Mouse (Mus musculus) left cerebral cortex, postnatal 10 days (tissue): ENCODE measurements around the gene Lamp2. TPM values are rescaled to one million over a fixed set of nuclear protein-coding genes. Genes with fewer than 3 reads are reported as not detected.
A peak's percentile ranks its signal among the peaks of the same experiment; 100 is the strongest.
"Not testable (repeated sequence)": the region's sequence is repeated elsewhere in the genome, so short reads cannot be mapped to it uniquely, and the experiment has no call there.

Source experiments
- DNase-seq, 2 experiments: peaks; one replicate each; pipeline ENCODE4 v3.0.0; 2021 to 2022; ENCODE audit warnings: low spot score in 2 of 2, mixed read lengths in 1 of 2; ENCODE audit errors: extremely low spot score in 1 of 2
- intact Hi-C: fragments of 180-260 bp; cut with DNase I; formaldehyde crosslinking; loops from one replicate; pipeline ENCODE4 v1.15.1; 2025
- total RNA-seq, 2 experiments: library from RNA; stranded (reverse); gene quantifications; 2 replicates each; pipeline ENCODE4 v1.2.3; 2021

Lamp2 gene
- 10 to 100 TPM; 51.0 to 59.0 TPM for total RNA-seq

DNA sequence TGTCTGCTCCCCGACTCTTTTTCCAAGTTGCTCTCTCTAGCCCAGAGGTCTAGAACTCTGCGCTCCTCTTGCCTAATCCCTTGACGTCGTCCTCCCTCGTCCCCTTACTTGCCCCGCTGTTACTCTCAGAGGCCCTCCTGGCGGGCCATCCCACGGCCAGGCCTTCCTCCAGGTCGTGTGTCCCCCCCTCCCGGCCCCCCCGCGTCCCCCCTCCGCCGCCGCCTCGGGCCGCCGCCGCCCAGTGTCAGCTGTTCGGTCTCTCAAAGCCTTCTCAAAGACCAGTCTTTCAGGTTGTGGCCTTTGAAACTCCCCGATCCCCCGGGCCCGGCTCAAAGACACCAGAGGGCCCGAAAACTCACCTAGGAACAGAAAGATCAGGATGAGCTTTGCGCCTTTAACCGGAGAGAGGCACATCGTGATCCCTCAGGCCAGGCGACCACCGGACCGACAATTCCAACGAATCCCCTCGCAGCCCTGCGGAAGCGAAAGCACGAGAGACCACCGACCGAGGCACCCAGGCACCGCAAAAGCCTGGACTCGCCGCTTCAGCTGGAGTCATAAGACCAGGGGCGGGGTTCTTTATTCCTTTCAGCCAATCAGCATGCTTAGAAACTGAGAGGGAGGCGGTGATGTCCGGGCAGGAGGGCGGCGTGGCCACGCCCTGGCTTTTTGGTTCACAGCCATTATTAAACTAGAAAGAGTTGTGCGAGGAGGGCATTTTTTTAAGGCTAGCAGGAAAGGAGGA lies at the start of gene Lamp2:
TSS of gene Lamp2 (minus strand) at position 565 of the 745 bp plus-strand sequence.
- peak; percentile 80 to 85 for DNase-seq
- intact Hi-C loops: no loop called here

DNA sequence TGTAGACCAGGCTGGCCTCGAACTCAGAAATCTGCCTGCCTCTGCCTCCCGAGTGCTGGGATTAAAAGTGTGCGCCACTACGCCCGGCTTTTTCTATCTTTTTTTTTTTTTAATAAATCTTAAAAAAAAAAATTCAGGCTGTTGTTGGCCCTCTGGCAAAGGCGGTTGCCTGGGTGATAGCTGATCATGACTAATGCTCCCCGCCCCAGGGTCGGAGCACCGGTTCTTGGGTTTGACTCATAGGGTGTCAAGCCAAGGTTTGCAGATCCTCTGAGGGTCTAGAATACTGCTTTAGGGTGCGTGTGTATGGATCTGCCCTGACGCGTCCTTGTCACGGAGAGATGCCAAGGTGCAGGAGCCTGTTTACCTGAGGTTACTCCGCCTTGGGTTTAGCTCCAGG lies 48.6 kb upstream of the Lamp2 start:
- DNase-seq: no peak
- intact Hi-C loops: no loop called here

DNA sequence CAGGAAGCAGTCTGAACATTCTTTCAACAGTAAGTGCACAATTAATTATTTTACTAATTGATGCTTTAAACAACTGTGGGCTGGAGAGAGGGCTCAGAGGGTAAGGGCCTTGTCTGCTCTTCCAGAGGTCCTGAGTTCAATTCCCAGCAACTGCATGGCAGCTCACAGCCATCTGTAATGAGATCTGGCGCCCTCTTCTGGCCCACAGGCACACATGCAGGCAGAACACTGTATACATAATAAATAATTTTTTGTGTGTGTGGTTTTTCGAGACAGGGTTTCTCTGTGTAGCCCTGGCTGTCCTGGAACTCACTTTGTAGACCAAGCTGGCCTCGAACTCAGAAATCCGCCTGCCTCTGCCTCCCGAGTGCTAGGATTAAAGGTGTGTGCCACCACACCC lies 45.9 kb upstream of the Lamp2 start:
- DNase-seq, intact Hi-C loops: not testable (repeated sequence)

DNA sequence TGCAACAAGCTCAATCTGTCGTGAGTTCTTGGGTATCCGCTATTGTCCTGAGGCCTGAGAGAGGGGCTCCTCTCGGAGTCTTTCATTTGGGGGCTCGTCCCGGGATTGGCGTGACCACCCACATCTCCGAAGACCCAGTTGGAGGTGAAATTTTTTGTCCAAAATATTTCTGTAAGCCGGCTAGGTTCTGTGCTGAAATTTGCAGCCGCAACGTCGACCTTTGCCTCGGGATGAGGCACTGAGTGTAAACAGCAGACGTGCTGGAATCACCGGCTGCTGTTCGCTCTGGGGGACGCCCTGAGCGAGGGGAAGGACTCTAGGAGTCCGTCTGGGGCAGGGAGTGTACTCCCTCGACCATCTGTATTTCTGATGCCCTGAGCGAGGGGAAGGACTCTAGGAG lies 29.2 kb upstream of the Lamp2 start:
- intact Hi-C loops, DNase-seq: not testable (repeated sequence)

DNA sequence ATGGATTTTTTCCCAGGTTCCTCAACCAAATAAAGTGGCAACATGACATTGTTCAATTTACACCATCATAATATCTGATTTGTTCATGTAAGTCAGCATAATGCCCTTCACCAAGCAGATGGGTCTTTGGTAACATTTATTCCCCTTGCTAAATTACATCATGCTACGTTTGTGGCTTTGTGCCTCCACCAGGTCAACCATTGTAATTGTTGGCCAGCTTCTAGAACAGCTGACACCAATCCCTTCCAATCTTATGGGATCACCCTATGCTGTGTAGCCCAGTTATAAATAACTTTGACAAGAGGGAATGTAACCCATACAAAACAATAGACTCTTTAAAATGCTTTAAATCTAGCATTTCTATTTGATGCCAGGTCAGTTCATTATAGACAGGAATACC lies 22.3 kb upstream of the Lamp2 start:
- no peak for DNase-seq
- intact Hi-C loops: no loop called here

DNA sequence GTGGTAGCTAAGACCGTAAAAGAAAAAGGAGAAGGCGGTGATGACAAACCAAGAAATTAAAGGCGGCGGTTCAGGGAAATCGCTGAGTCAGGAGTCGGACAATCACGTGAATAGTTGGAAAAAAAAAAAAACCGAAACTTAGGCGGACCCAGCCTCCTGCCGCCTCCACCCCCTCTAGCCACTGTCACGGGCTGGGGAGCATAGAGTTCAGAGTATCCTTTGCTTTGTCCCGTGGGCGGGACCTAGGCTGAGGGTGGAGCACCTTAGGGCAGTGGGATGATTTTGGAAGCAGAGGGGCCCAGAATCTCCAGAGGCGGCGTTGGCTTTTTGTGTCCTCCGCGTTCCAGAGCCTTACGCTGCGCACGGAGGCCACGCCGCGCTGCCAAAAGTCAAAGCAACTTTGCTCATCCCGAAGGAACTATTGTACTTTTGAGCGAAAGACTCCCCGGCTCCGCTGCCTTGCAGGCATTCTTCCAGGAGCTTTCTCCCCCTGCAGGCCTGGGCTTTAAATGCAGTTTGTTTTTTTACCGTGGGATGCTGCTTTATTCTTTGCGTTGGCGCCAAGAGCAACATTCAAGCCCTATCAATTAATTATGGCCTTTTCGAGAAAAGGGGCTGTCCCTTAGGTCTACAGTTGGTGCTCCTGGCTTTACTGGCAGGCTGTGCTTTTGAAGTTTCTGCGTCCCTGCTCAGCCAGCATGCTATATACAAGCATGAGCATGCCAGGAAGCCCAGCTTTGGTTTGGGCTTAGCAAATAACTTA lies 17.5 kb upstream of the Lamp2 start:
- intact Hi-C loops: no loop called here

DNA sequence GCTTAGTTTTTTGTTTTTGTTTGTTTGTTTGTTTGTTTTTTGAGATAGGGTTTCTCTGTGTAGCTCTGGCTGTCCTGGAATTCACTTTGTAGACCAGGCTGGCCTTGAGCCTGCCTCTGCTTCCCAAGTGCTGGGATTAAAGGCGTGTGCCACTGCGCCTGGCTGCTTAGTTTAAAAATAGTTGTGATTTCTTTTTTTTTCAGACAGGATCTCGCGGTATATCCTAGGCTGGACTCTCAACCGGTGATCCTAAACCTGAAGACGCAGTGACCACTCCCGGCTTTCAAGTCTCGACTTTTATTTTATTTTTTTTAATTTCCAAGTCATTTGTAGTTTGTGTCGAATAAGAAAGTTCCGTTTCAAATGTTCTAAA lies 16.9 kb upstream of the Lamp2 start:
- no peak for DNase-seq
- intact Hi-C loops: no loop called here

More for the DNA sequence above, 17.5 kb upstream of the Lamp2 start:
- DNase-seq: peak; percentile 32 to 81

DNA sequence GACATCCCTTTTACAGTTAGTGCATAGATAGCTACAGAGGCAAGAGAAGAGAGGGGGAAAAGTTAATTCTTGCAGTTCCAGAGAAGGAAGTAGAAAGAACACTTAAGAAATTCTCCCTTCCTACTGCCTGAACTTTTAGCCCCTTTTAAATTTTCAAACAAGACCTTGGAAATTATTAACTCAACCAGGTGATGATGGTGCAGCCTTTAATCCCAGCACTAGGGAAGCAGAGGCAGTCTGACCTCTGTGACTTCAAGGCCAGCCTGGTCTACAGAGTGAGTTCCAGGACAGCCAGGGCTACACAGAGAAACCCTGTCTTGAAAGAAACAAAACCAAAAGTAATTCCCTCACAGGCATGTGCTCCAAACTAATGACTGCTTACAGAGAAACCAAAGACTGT lies 10.0 kb upstream of the Lamp2 start:
- intact Hi-C loops: no loop called here
- no peak for DNase-seq

DNA sequence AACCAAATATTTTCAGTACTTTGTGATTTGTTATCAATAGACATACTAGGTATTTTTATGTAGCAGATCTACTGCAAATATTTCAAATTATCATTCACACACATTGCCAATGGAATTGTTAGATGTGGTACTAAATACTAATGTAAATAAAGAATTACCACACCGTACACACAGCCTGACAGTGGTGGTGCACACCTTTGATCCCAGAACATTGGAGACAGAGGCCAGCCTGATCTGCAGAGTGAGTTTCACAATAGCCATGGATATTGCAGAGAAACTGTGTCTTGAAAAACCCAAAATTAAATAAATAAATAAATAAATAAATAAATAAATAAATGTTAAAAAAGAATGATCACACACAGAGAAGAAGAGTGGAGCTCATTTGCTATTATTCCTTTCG lies 6.9 kb upstream of the Lamp2 start:
- DNase-seq: no peak
- intact Hi-C loops: no loop called here

DNA sequence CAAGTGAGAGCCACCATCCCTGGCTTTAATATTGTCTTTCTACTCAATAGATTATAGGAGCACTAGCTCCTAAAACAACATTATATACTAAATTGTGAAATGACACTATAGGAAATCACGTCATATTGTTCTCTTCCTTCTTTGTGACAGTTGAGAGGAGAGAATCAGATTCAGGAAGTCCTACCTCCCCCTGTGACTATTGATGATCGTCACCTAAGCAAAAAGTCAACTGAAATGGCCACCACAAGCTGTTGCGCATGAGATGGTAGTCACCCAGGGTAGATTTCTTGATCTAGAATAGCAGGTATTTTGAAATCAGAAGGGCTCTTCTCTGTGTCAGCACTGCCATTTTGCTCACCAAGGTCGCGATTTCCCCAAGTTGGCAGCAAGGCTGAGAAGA lies 5.8 kb upstream of the Lamp2 start:
- DNase-seq: no peak
- intact Hi-C loops: no loop called here

DNA sequence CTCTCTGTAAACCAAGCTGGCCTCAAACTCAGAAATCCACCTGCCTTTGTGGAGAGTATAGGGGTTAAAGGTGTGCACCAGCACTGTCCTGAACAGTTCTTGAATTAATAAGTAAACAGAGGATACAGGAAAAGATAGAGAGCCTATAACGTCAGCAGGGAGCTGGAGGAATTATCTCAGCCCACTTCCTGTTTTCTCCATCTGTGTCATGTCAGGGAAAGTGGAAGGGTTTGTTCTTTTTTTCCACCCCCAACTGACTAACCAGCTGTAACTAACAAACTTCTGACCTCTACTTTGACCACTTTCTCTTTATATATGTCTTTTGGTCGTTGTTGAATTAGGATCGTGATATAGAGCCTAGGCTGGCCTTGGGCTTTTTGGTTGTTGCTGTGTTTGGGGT lies 4.6 kb upstream of the Lamp2 start:
- intact Hi-C loops: no loop called here
- DNase-seq: no peak

DNA sequence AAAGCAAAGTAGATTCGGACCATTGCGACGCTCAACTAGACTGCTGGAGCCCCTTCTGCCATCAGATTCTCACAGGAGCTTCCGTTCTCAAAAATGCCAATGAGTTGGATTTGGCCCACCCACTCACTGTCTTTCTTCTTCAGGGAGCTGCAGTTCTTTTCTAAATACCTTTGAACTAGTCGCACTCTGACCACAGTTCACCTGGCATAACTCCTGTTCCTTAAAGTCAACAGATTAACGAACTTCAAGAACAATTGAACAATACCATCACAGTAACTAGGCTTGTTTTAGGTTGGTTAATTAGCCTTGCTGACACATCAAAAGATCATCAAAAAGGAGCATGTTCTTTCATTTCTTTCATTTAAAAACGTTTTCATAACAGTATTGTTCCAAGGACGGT lies 2.8 kb upstream of the Lamp2 start:
- intact Hi-C loops: no loop called here
- DNase-seq: no peak

DNA sequence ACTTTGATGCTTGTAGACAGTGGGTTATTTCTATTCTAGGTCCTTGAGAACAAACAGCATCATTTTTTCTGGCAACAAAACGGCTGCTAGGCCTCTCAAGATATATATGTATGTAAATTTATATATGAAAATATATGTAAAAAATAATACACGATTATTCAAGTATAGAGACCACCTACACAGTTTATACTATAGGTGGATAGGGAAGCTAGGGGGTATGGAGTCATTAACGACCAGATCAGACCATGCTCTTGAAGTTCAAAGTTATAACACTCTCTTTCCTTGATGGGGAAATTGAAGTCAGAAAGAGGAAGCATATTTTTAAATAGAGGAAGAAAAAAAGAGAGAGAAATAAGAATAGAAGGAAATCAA lies 367 bp upstream of the Lamp2 start:
- DNase-seq: no peak
- intact Hi-C loops: no loop called here

DNA sequence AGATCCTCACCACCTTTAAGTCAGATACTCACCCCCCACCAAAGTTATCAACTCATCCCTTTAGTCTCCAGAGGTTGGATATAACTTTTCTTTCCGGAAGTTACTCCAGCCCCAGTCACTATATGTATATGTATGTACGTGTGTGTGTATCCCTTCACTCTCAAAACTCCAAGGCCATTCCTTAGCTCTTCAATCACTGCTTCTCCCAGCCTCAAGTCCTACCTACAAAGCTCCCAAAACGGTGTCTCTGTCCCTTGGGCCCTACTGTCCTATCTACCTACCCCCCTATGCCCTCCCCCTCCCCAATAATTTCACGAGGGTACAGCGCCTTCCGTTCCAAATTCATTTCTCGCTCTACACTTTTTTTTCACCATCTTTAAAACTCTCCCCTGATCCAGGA lies 780 bp downstream of the Lamp2 start:
- intact Hi-C loops: no loop called here
- DNase-seq: no peak

DNA sequence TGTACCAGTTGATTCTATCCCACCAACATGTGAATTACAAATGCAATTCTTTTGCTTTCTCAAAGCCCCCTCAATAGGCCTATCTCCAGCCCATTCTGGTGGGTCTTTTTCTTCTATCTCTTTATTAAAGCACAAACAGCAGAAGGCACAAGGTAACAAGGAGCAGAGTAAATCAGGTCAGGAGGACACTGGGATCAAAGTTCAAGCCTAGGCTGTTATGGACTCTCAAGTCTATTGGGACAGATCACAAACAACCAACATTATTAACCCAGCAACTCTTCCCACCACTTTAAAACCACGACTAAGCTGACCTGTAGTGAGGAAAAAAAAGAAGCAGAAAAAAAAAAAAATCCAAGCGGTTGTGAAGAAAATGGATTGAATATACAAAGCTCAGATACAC lies 1.4 kb downstream of the Lamp2 start:
- intact Hi-C loops: no loop called here

DNA sequence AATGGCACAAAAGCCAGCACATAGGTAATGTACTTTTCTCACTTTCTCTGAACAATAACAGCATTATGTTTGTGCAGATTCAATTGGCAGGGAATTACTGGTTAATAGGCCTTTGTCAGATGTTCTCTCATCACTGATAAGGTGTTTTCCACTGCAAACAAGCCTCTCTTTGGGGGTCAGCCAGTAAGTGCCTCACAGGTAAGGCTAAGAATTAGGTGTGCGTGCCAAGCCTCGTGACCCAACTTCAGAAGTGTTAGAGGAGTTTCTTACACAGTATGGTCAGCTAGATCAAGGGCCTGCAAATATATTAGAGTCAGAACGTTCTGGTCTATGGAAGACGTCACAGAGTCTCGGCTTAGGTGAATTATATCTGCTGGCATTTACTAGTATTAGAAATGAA lies 2.3 kb downstream of the Lamp2 start:
- no peak for DNase-seq
- intact Hi-C loops: no loop called here

More for the DNA sequence above, 1.4 kb downstream of the Lamp2 start:
- no peak for DNase-seq

DNA sequence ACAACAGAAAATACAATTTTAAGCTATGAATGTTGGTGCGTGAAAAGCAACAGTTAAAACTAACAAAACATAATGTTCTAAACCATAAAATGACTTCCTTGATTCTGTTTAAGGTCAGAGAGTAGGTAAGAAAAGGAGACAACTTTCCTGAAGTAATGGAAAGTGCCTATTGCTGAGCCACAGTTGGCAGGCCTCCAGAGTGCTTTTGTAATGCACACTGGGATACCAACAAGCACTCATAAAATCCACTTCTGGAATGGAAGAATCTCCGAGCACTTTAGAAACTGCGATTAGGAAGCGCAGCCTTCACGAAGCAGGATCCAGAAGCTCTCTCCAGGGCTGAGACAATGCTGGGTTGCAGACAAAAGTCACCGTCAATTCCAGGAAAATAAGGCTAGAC lies 5.8 kb downstream of the Lamp2 start:
- intact Hi-C loops: no loop called here
- DNase-seq: no peak

DNA sequence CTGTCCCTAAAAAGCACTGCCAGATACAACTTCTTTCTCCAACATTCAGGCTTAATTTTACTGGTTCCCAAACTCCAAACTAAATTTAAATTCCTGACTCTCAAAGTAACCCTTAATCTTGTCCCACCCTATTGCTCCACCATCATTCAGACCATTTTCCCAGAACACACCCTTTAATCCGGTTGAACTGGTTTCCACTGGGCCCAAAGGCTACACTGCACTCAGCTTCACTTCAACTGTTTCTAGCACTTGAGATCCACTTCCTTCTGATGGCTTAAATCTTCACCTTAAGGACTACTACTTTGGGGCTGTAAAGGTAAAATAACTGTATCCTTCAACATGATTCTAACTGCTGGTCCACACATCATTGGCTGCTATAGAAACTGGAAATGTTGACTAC lies 10.5 kb downstream of the Lamp2 start:
- intact Hi-C loops: no loop called here
- DNase-seq: no peak

DNA sequence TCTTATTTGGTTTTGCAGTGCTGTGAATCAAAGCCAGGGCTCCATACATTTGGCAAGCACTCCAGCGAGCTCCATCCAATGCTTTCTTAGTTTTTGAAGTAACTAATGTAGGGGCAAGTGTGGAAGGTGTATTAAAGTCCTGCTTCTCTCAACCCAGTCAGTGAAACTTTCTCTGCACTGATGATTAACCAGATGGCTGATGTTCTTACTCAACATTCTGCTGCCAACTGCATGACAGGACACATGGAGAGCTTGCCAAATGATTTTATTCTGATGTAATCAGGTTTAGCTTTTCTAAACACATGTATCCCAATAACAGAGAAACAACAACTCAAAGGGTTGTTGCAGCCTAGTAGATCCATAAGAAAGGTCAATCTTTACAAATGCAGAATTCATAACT lies 13.8 kb downstream of the Lamp2 start:
- intact Hi-C loops: no loop called here
- DNase-seq: no peak

DNA sequence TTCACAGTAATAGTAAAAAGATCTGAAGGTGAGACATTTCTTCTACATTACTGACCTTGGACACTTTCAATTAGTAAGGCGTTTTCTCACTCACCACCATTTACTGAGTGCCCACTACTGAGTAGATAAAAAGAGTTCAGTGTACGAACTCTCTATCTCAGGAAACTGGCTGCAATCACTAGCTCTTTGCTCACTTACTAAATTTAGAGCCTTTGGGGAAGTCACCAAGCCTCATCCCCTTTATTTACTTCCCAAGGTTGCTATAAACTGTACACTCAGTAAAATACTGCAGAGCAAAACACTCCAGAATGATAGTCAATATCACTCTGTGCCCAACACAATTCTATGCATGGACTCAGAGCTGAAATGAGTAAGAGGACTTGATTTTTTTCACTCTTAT lies 16.6 kb downstream of the Lamp2 start:
- DNase-seq: no peak
- intact Hi-C loops: loop anchor here (10.0 kb wide), 2 partner anchors 105 to 245 kb away; no protein-coding TSS in a partner anchor
